Mouse (Mus musculus) mesoderm, embryonic 11.5 days (tissue): Measurements from ENCODE around the gene Ddx58.

ENCODE experiments used
- DNase-seq: peaks from one replicate; pipeline ENCODE4 v3.0.0-alpha.2; 2012; ENCODE audit warnings: low read depth, low spot score

The Ddx58 gene

GRCm38 (mm10) chr4:40182651-40183320 lies 56.8 kb downstream of the Ddx58 start:
- DNase-seq, result peak; percentile 61

GRCm38 (mm10) chr4:40181681-40182080 lies 57.9 kb downstream of the Ddx58 start:
- DNase-seq, result no peak

- no peak for DNase-seq
Observed at GRCm38 (mm10) chr4:40180046-40180445, 59.6 kb downstream of the Ddx58 start.

GRCm38 (mm10) chr4:40178584-40178983 lies 61.0 kb downstream of the Ddx58 start:
- no peak for DNase-seq

GRCm38 (mm10) chr4:40174321-40174720 lies 65.3 kb downstream of the Ddx58 start:
- no peak for DNase-seq

- no peak for DNase-seq
Observed at GRCm38 (mm10) chr4:40172336-40172735, 67.3 kb downstream of the Ddx58 start.

GRCm38 (mm10) chr4:40171477-40171876 lies 68.2 kb downstream of the Ddx58 start:
- DNase-seq, result no peak

- no peak for DNase-seq
Observed at GRCm38 (mm10) chr4:40163646-40164045, 76.0 kb downstream of the Ddx58 start.

GRCm38 (mm10) chr4:40160591-40161434 lies 78.8 kb downstream of the Ddx58 start:
- DNase-seq, result no peak

GRCm38 (mm10) chr4:40158224-40158540 lies 81.4 kb downstream of the Ddx58 start:
- no peak for DNase-seq

GRCm38 (mm10) chr4:40157500-40158223 lies 82.0 kb downstream of the Ddx58 start:
- no peak for DNase-seq

- no peak for DNase-seq
Observed at GRCm38 (mm10) chr4:40156582-40157499, 82.8 kb downstream of the Ddx58 start.

GRCm38 (mm10) chr4:40156153-40156552 lies 83.5 kb downstream of the Ddx58 start:
- no peak for DNase-seq

- DNase-seq, result no peak
Observed at GRCm38 (mm10) chr4:40155467-40155999, 84.1 kb downstream of the Ddx58 start.

GRCm38 (mm10) chr4:40154751-40155150 lies 84.9 kb downstream of the Ddx58 start:
- no peak for DNase-seq
